Mouse (Mus musculus): ENCODE results near the gene Mettl6. TPM values are rescaled to one million over a fixed set of nuclear protein-coding genes. Genes with fewer than 3 reads are reported as not detected.
A peak's percentile ranks its signal among the peaks of the same experiment; 100 is the strongest.
"Not testable (repeated sequence)": the region's sequence is repeated elsewhere in the genome, so short reads cannot be mapped to it uniquely, and the experiment has no call there.

Gene Mettl6
- total RNA-seq, 1 experiment from 2014 or later, result 22.0 TPM

DNA sequence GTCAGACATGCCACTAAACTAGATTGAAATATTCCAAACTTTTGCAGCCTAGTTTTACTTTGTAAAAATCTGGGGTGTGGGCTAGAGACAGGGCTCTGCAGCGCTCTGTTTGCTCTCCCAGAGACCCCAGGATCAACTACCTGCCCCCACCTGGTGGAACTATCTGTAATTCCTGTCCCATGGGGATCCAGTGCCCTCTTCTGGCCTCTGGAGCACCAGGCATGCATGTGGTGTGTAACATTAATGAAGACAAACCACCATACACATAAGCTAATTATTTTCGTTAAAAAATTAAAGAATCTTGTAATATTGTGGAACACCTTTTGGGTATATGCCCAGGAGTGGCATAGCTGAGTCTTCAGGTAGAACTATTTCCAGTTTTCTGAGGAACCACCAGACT is 21.5 kb downstream of the Mettl6 start:
- DNase-seq, result no peak

GRCm38 (mm10) chr14:31472451-31473061 is 22.3 kb downstream of the Mettl6 start:
- peak; percentile 77 for DNase-seq

DNA sequence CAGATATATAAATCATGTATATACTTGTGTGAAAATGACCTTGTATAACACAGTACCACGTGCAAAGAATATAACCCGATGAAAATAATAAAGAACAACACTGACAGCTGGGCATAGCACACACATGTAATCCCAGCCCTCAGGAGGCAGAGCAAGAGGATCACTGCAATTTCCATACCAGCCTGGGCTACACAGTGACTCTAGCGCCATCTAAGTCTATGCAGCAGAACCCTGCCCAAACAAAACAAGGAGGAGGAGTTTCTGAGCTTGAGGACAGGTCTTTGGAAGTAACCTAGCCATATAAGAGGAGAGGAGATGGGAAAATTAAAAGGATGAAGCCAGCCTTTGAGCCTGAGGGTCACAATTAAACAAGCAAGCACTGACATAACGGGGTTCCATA is 25.1 kb downstream of the Mettl6 start:
- no peak for DNase-seq

- DNase-seq, result peak; percentile 37
Observed at GRCm38 (mm10) chr14:31464176-31464575, 30.7 kb downstream of the Mettl6 start.

GRCm38 (mm10) chr14:31462886-31463285 is 32.0 kb downstream of the Mettl6 start:
- peak; percentile 33 for DNase-seq

- DNase-seq, result not testable (repeated sequence)
Observed at GRCm38 (mm10) chr14:31462226-31462625, 32.6 kb downstream of the Mettl6 start.

- DNase-seq, result no peak
Observed at GRCm38 (mm10) chr14:31458006-31458405, 36.8 kb downstream of the Mettl6 start.

- no peak for DNase-seq
Observed at GRCm38 (mm10) chr14:31456064-31456721, 38.6 kb downstream of the Mettl6 start.

GRCm38 (mm10) chr14:31454849-31455566 is 39.8 kb downstream of the Mettl6 start:
- peak; percentile 63 for DNase-seq

- not testable (repeated sequence) for DNase-seq
Observed at GRCm38 (mm10) chr14:31453946-31454345, 40.9 kb downstream of the Mettl6 start.

- DNase-seq, result no peak
Observed at GRCm38 (mm10) chr14:31448994-31449393, 45.8 kb downstream of the Mettl6 start.

GRCm38 (mm10) chr14:31443616-31444015 is 51.2 kb downstream of the Mettl6 start:
- DNase-seq, result no peak

DNA sequence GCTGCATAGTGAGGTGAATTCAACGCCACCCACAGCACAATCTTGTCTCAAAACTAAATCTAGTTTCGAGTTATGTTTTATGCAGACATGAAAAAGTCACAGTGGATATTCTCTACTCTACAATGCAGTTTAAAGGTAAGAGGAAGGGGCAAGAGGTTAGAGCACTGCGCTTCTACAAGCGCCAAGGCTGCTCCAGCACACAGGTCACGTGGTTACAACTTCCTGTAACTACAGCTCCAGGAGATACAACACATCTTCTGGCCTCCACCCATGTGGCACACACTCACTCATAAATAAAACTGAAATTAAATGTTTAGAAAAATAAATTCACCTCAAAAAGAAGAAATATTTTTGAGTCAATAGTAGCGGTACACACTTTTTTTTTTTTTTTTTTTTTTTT is 54.1 kb downstream of the Mettl6 start:
- DNase-seq, result no peak

GRCm38 (mm10) chr14:31440230-31440629 is 54.6 kb downstream of the Mettl6 start:
- DNase-seq, result peak; percentile 55

DNA sequence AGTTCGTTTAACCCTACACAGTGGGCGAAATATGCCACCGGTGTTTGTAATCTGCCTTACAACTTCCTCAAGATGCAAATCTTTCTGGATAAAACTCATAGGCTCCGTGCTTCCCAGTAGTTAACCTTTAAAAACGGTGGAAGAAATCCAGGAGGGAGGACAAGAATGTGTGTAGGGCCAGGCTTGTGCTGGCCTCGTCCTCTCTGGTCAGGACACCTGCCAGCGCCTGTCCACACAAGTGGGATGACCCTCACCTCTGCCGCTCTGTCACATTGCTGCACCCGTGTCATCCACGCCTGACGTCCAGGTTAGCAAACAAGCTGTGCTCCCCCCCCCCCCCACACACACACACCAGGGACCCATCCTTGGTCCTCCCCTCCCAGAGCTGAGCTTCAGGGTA is 55.6 kb downstream of the Mettl6 start:
- DNase-seq, result no peak

- DNase-seq, result peak; percentile 89
Observed at GRCm38 (mm10) chr14:31437826-31438529, 56.9 kb downstream of the Mettl6 start.

- DNase-seq, result peak; percentile 97
Observed at GRCm38 (mm10) chr14:31435930-31436693, 58.7 kb downstream of the Mettl6 start, which contains the start of gene Sh3bp5. Sh3bp5 (minus strand) TSS chr14:31436078.

- DNase-seq, result peak; percentile 55
Observed at GRCm38 (mm10) chr14:31435018-31435915, 59.6 kb downstream of the Mettl6 start.

- no peak for DNase-seq
Observed at GRCm38 (mm10) chr14:31434426-31434825, 60.4 kb downstream of the Mettl6 start.

DNA sequence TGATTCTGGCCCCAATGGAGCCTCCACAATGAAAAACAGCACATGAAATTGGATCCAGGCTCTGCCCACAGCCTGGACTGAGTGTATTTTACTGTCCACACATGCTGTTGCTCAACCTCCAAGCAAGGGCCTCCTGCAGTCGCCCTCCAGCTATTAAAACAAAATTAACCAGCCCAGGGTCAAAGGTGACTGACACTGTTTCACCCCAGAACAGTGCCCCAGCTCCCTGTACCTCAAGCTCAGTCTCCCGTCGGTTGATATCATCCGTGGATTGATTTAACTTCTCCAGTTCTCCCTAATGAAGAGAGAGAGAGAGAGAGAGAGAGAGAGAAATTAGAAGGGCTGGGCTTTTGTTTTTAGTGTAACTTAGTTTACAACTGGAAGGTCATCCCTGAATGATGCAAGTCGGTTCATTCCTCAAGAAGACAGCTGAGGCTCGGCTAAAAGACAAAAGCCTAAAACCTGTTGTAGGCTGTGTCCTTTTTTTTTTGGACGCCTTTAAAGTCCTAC is 60.9 kb downstream of the Mettl6 start:
- peak; percentile 60 for DNase-seq

GRCm38 (mm10) chr14:31433126-31433525 is 61.7 kb downstream of the Mettl6 start:
- DNase-seq, result no peak
